ENCODE assay signal across 13 mouse cellular contexts in the genomic region with DNA sequence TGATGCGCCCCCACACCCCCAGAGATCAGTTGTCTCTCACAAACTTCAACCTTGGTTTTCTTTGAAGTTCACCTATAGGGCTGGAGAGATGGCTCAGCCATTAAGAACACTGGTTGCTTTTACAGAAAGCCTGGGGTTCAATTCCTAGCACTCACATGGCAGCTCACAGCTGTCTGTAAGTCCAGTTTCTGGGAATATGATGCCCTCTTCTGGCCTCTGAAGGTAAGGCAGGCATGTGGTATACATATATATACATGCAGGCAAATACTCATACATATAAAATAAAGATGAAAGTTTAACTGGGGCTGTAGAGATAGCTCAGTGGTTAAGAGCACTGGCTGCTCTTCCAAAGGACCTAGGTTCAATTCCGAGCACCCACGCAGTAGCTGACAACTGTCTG. TPM values are rescaled to one million over a fixed set of nuclear protein-coding genes. Genes with fewer than 3 reads are reported as not detected.
DNase-seq lines count a peak whose midpoint lies in the region; ATAC-seq and TF ChIP-seq lines count a peak whose summit lies in the region.
"Had no signal": no experiment of that assay in that cellular context is flagged by ENCODE, and none has a peak within 500 bp of the region (broad histone marks: within the 10 kb centered on the region; RNA-seq: fewer than 3 reads in every experiment).

No protein-coding gene starts in this region.

- H3K9me3 ChIP-seq in stomach, embryonic 16.5 days (replicated peaks; ENCODE audit: control insufficient read depth, low read length), result no peaks in the 10 kb centered on the region
- no peaks in the 10 kb centered on the region for H3K9me3 ChIP-seq in forebrain, embryonic 15.5 days
- H3K9me3 ChIP-seq: embryonic facial prominence, embryonic 13.5 days; heart, embryonic 15.5 days; hindbrain, embryonic 15.5 days; limb, embryonic 15.5 days had no signal

- no peaks in the 10 kb centered on the region for H3K36me3 ChIP-seq in thymus, adult 2 months (ENCODE audit: control insufficient read depth, insufficient read depth, low read length)
- no peaks in the 10 kb centered on the region for H3K36me3 ChIP-seq in stomach, embryonic 16.5 days (ENCODE audit: control insufficient read depth, insufficient read depth, low read length)
- no peaks in the 10 kb centered on the region for H3K36me3 ChIP-seq in forebrain, embryonic 15.5 days
- H3K36me3 ChIP-seq: embryonic facial prominence, embryonic 13.5 days; heart, embryonic 15.5 days; hindbrain, embryonic 15.5 days; limb, embryonic 15.5 days had no signal

- H3K4me2 ChIP-seq in stomach, embryonic 16.5 days (ENCODE audit: low read depth, low read length), result no peak overlapping the region
- H3K4me2 ChIP-seq in forebrain, embryonic 15.5 days (replicated peaks), result no peak overlapping the region
- H3K4me2 ChIP-seq: embryonic facial prominence, embryonic 13.5 days; heart, embryonic 15.5 days; hindbrain, embryonic 15.5 days; limb, embryonic 15.5 days had no signal

- WGBS in thymus, adult 2 months, result 94% methylated on average over 3 of the region's 3 CpGs
- WGBS in stomach, embryonic 16.5 days, result 83% methylated on average over 3 of the region's 3 CpGs
- WGBS in forebrain, embryonic 15.5 days, result 94% methylated on average over 3 of the region's 3 CpGs

- no peak for DNase-seq in layer of hippocampus, adult 2 months (ENCODE audit: low spot score in 2 of 2)
- no peak for DNase-seq in layer of hippocampus, adult 8-10 months (ENCODE audit: low spot score in 2 of 2)
- peak; percentile 44 for DNase-seq in thymus, postnatal 14 days
- DNase-seq in thymus, adult 2 months, result no peak
- peak; percentile 65 for DNase-seq in R1 (ENCODE audit: low read depth, low spot score)
- DNase-seq: cerebellum, postnatal 36 days; right cerebral cortex, postnatal 25 days had no signal

- TF ChIP-seq POLR2A in thymus, adult 2 months (IDR thresholded peaks at IDR 0.05; ENCODE audit: control insufficient read depth, extremely low read depth, insufficient read depth, low read length, poor library complexity), result no peak

- H3K4me3 ChIP-seq in layer of hippocampus, adult 2 months, result no peak overlapping the region
- H3K4me3 ChIP-seq in thymus, adult 2 months (ENCODE audit: control insufficient read depth, insufficient read depth, low read length), result no peak overlapping the region
- H3K4me3 ChIP-seq in stomach, embryonic 16.5 days (replicated peaks; ENCODE audit: low read length), result no peak overlapping the region
- H3K4me3 ChIP-seq in forebrain, embryonic 15.5 days, result no peak overlapping the region
- H3K4me3 ChIP-seq: embryonic facial prominence, embryonic 13.5 days; heart, embryonic 15.5 days; hindbrain, embryonic 15.5 days; limb, embryonic 15.5 days had no signal

- H3K27ac ChIP-seq in layer of hippocampus, adult 2 months, result no peak overlapping the region
- no peak overlapping the region for H3K27ac ChIP-seq in thymus, adult 2 months (ENCODE audit: control insufficient read depth, insufficient read depth, low read length)
- peak overlapping the region; percentile 28; the same call in 1 of the 2 replicates for H3K27ac ChIP-seq in stomach, embryonic 16.5 days (ENCODE audit: low read length)
- no peak overlapping the region for H3K27ac ChIP-seq in forebrain, embryonic 15.5 days (replicated peaks)
- H3K27ac ChIP-seq: embryonic facial prominence, embryonic 13.5 days; heart, embryonic 15.5 days; hindbrain, embryonic 15.5 days had no signal

- no peak overlapping the region for H3K9ac ChIP-seq in stomach, embryonic 16.5 days (ENCODE audit: low read length)
- no peak overlapping the region for H3K9ac ChIP-seq in forebrain, embryonic 15.5 days (replicated peaks)
- H3K9ac ChIP-seq: embryonic facial prominence, embryonic 13.5 days; heart, embryonic 15.5 days; hindbrain, embryonic 15.5 days; limb, embryonic 15.5 days had no signal

- ATAC-seq in stomach, embryonic 16.5 days (ENCODE audit: insufficient read depth, low FRiP score), result no peak
- no peak for ATAC-seq in forebrain, embryonic 15.5 days (replicated peaks)

- TF ChIP-seq CTCF in layer of hippocampus, adult 2 months (conservative IDR thresholded peaks at IDR 0.05), result peak; percentile 63
- no peak for TF ChIP-seq CTCF in thymus, adult 2 months (IDR thresholded peaks at IDR 0.05; ENCODE audit: borderline replicate concordance, control insufficient read depth, extremely low read depth, insufficient read depth, low read length, poor library complexity)

- peaks cover under 1% of the 10 kb centered on the region; the same call in 1 of the 2 replicates for H3K4me1 ChIP-seq in thymus, adult 2 months (replicated peaks; ENCODE audit: control insufficient read depth, insufficient read depth, low read length)
- peaks cover 5% of the 10 kb centered on the region; the same call in 1 of the 2 replicates for H3K4me1 ChIP-seq in stomach, embryonic 16.5 days (ENCODE audit: control insufficient read depth, insufficient read depth, low read length)
- peaks cover 4% of the 10 kb centered on the region; the same call in 1 of the 2 replicates for H3K4me1 ChIP-seq in forebrain, embryonic 15.5 days
- H3K4me1 ChIP-seq: embryonic facial prominence, embryonic 13.5 days had no signal

- no peaks in the 10 kb centered on the region for H3K27me3 ChIP-seq in thymus, adult 2 months (ENCODE audit: control insufficient read depth, insufficient read depth, low read length)
- H3K27me3 ChIP-seq in stomach, embryonic 16.5 days (ENCODE audit: control insufficient read depth, insufficient read depth, low read length), result no peaks in the 10 kb centered on the region
- no peaks in the 10 kb centered on the region for H3K27me3 ChIP-seq in forebrain, embryonic 15.5 days
- H3K27me3 ChIP-seq: embryonic facial prominence, embryonic 13.5 days; heart, embryonic 15.5 days; hindbrain, embryonic 15.5 days; limb, embryonic 15.5 days had no signal

RNA-seq across cellular contexts. Expression of gene Ncor2, which starts 56.4 kb away (rescaled TPM):
- total RNA-seq in layer of hippocampus, adult 2 months (2021), result 100 to 1,000 TPM; 285 to 307 TPM
- 100 to 1,000 TPM; 246 to 324 (median 271) TPM for total RNA-seq in layer of hippocampus, adult 8-10 months (2022)
- polyA plus RNA-seq in thymus, adult 2 months (2012; rRNA removed), result 75.8 and 98.4 TPM in 2 replicates
- polyA plus RNA-seq in stomach, embryonic 16.5 days (2015; fragmentation: Nextera tagmentation; extraction: Ambion mirVana), result 21.4 and 24.6 TPM in 2 replicates
- 30.2 and 31.6 TPM in 2 replicates for polyA plus RNA-seq in forebrain, embryonic 15.5 days (2015; fragmentation: Nextera tagmentation; extraction: Ambion mirVana)

Comparison
In these comparisons a context has a peak if more than half of its experiments do, and no peak if none do; other contexts are left out.
1. DNase-seq: peak in thymus, postnatal 14 days (single experiment) and R1 (single experiment); none in layer of hippocampus, adult 2 months (0 of 2), layer of hippocampus, adult 8-10 months (0 of 2) and thymus, adult 2 months (single experiment).